Mouse (Mus musculus): Measurements from ENCODE around the gene Celf2. TPM values are rescaled to one million over a fixed set of nuclear protein-coding genes. Genes with fewer than 3 reads are reported as not detected.

The Celf2 gene
- total RNA-seq, 2 experiments from 2014 or later, result 120 to 122 TPM

GRCm38 (mm10) chr2:6707276-6707675 is 802.1 kb downstream of the Celf2 start:
- DNase-seq (ENCODE audit: low spot score in 2 of 2), result no peak

GRCm38 (mm10) chr2:6705929-6706739 is 803.2 kb downstream of the Celf2 start:
- no peak for DNase-seq (ENCODE audit: low spot score in 2 of 2)

GRCm38 (mm10) chr2:6705475-6705874 is 803.9 kb downstream of the Celf2 start:
- no peak for DNase-seq (ENCODE audit: low spot score in 2 of 2)

- no peak for DNase-seq (ENCODE audit: low spot score in 2 of 2)
Observed at GRCm38 (mm10) chr2:6704804-6705203, 804.6 kb downstream of the Celf2 start.

GRCm38 (mm10) chr2:6704342-6704741 is 805.0 kb downstream of the Celf2 start:
- no peak for DNase-seq (ENCODE audit: low spot score in 2 of 2)

GRCm38 (mm10) chr2:6696326-6696725 is 813.0 kb downstream of the Celf2 start:
- no peak for DNase-seq (ENCODE audit: low spot score in 2 of 2)

GRCm38 (mm10) chr2:6695353-6695951 is 813.9 kb downstream of the Celf2 start:
- no peak for DNase-seq (ENCODE audit: low spot score in 2 of 2)

GRCm38 (mm10) chr2:6689689-6690088 is 819.7 kb downstream of the Celf2 start:
- DNase-seq (ENCODE audit: low spot score in 2 of 2), result no peak

GRCm38 (mm10) chr2:6678231-6678630 is 831.1 kb downstream of the Celf2 start:
- no peak for DNase-seq (ENCODE audit: low spot score in 2 of 2)

GRCm38 (mm10) chr2:6677457-6677856 is 831.9 kb downstream of the Celf2 start:
- no peak for DNase-seq (ENCODE audit: low spot score in 2 of 2)

GRCm38 (mm10) chr2:6674401-6674800 is 835.0 kb downstream of the Celf2 start:
- no peak for DNase-seq (ENCODE audit: low spot score in 2 of 2)

- no peak for DNase-seq (ENCODE audit: low spot score in 2 of 2)
Observed at GRCm38 (mm10) chr2:6673418-6673817, 835.9 kb downstream of the Celf2 start.

- DNase-seq (ENCODE audit: low spot score in 2 of 2), result no peak
Observed at GRCm38 (mm10) chr2:6667611-6668010, 841.8 kb downstream of the Celf2 start.

- no peak for DNase-seq (ENCODE audit: low spot score in 2 of 2)
Observed at GRCm38 (mm10) chr2:6659834-6660233, 849.5 kb downstream of the Celf2 start.

- no peak for DNase-seq (ENCODE audit: low spot score in 2 of 2)
Observed at GRCm38 (mm10) chr2:6653719-6654118, 855.6 kb downstream of the Celf2 start.

- DNase-seq (ENCODE audit: low spot score in 2 of 2), result no peak
Observed at GRCm38 (mm10) chr2:6651697-6652096, 857.7 kb downstream of the Celf2 start.

- DNase-seq (ENCODE audit: low spot score in 2 of 2), result no peak
Observed at GRCm38 (mm10) chr2:6648877-6649276, 860.5 kb downstream of the Celf2 start.

GRCm38 (mm10) chr2:6647028-6647427 is 862.3 kb downstream of the Celf2 start:
- no peak for DNase-seq (ENCODE audit: low spot score in 2 of 2)

- DNase-seq (ENCODE audit: low spot score in 2 of 2), result no peak
Observed at GRCm38 (mm10) chr2:6646325-6646724, 863.0 kb downstream of the Celf2 start.

- no peak for DNase-seq (ENCODE audit: low spot score in 2 of 2)
Observed at GRCm38 (mm10) chr2:6642222-6642850, 867.0 kb downstream of the Celf2 start.

- no peak for DNase-seq (ENCODE audit: low spot score in 2 of 2)
Observed at GRCm38 (mm10) chr2:6639370-6639769, 870.0 kb downstream of the Celf2 start.

- DNase-seq (ENCODE audit: low spot score in 2 of 2), result no peak
Observed at GRCm38 (mm10) chr2:6637147-6637546, 872.2 kb downstream of the Celf2 start.
